ENCODE assay signal across 7 mouse cellular contexts in the genomic region with DNA sequence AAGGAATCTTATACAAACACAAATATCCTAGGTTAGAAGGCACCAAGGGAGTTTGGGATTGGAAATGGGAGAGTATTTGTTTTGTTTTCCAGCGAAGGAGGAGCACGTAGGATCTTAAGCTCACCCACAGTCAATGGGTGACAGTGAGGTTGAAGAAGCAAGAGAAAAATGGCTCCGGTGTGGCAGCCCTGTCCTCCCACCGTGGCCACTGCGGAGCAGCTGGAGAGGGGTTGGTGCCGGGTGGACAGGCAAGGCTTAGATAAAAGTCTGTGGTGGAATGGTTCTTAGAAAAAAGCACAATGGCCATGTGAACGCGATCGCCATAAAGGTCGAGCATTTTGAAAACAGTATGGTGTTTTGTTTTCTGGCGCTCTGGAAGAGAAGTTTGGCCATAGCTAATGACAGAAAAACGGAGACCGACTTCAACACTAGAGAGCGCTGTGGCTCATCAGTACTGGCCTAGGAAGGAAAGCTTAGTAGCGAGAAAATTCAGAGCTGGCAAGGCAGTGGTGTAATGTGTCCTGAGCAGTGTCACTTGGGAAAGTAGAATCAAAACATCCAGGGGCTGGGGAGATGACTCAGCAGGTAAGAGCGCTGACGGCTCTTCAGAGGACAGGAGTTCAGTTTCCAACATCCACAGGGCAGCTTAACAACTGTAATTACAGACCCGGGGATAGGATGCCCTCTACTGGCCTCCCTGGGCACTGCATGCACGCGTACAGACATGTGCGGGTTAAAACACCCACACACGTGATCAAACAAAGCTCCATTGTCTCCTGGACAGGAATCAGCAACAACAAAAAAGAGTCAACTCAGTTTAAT. TPM values are rescaled to one million over a fixed set of nuclear protein-coding genes. Genes with fewer than 3 reads are reported as not detected.
DNase-seq lines count a peak whose midpoint lies in the region; ATAC-seq lines count a peak whose summit lies in the region.

No protein-coding gene starts in this region.

- H3K9me3 ChIP-seq in intestine, embryonic 15.5 days = no peaks in the 10 kb centered on the region
- no peaks in the 10 kb centered on the region for H3K9me3 ChIP-seq in midbrain, embryonic 10.5 days (replicated peaks)

- peak overlapping the region; percentile 60 for H3K4me2 ChIP-seq in intestine, embryonic 15.5 days (replicated peaks)

- no peaks in the 10 kb centered on the region for H3K36me3 ChIP-seq in intestine, embryonic 15.5 days
- H3K36me3 ChIP-seq in midbrain, embryonic 10.5 days = no peaks in the 10 kb centered on the region

- H3K4me1 ChIP-seq in intestine, embryonic 15.5 days (replicated peaks) = no peaks in the 10 kb centered on the region
- peaks cover 16% of the 10 kb centered on the region for H3K4me1 ChIP-seq in midbrain, embryonic 10.5 days

- intact Hi-C loops in gastrocnemius, postnatal 36 days (cut with DNase I) = loop anchor here (5.0 kb wide), 2 partner anchors 43 to 353 kb away; no protein-coding TSS in a partner anchor
- intact Hi-C loops in left cerebral cortex, postnatal 25 days (cut with DNase I) = loop anchor here (5.0 to 10.0 kb wide), 3 partner anchors 353 to 1815 kb away; no protein-coding TSS in a partner anchor

- peak; percentile 74 for DNase-seq in adrenal gland, adult 2 months
- DNase-seq in embryo, embryonic 11.5 days (ENCODE audit: low read depth, low spot score) = peak; percentile 70
- peak; percentile 69 to 79 for DNase-seq in gastrocnemius, postnatal 36 days
- DNase-seq in left cerebral cortex, postnatal 25 days (ENCODE audit: low spot score in 2 of 2) = peak; percentile 73
- DNase-seq in midbrain, embryonic 10.5 days (ENCODE audit: low spot score) = peak; percentile 88
- DNase-seq in right cerebral cortex, postnatal 4 days = peak; percentile 75

- no peak overlapping the region for H3K9ac ChIP-seq in intestine, embryonic 15.5 days

- H3K27me3 ChIP-seq in intestine, embryonic 15.5 days (replicated peaks) = no peaks in the 10 kb centered on the region
- no peaks in the 10 kb centered on the region for H3K27me3 ChIP-seq in midbrain, embryonic 10.5 days (ENCODE audit: low read depth, poor library complexity, severe bottlenecking)

- 0 out of 2 replicates have a peak overlapping the region, but pooled peaks have one; percentile 21 for H3K4me3 ChIP-seq in intestine, embryonic 15.5 days (replicated peaks)
- H3K4me3 ChIP-seq in midbrain, embryonic 10.5 days = peak overlapping the region; percentile 45

- no peak overlapping the region for H3K27ac ChIP-seq in intestine, embryonic 15.5 days
- no peak overlapping the region for H3K27ac ChIP-seq in midbrain, embryonic 10.5 days (replicated peaks)

- 21% methylated on average over 22 of the region's 22 CpGs for whole genome bisulfite sequencing in intestine, embryonic 15.5 days
- WGBS in midbrain, embryonic 10.5 days = 20% methylated on average over 22 of the region's 22 CpGs

- peak; percentile 91 for ATAC-seq in intestine, embryonic 15.5 days

RNA-seq across cellular contexts. Expression of a gene that starts 14.8 kb away (rescaled TPM):
- total RNA-seq in adrenal gland, adult 2 months (2021) = under 1 TPM in 1 of 2 experiments, not detected in 1; 0.45 TPM
- polyA plus RNA-seq in adrenal gland, adult 2 months (2012; rRNA removed) = not detected in 2 replicates
- not detected for total RNA-seq in gastrocnemius, postnatal 36 days (2021)
- polyA plus RNA-seq in intestine, embryonic 15.5 days (2015; fragmentation: Nextera tagmentation; extraction: Ambion mirVana) = 0.30 TPM in 1 of 2 replicates, not detected in the other
- total RNA-seq in left cerebral cortex, postnatal 25 days (2021) = 1 to 10 TPM; 2.1 to 2.3 TPM
- polyA plus RNA-seq in midbrain, embryonic 10.5 days (2016; fragmentation: Nextera tagmentation; extraction: Ambion mirVana) = 0.91 and 0.98 TPM in 2 replicates

RNA-seq across cellular contexts. Expression of a gene that starts 49.6 kb away (rescaled TPM):
- total RNA-seq in adrenal gland, adult 2 months (2021) = 10 to 100 TPM; 11.4 to 15.6 TPM
- polyA plus RNA-seq in adrenal gland, adult 2 months (2012; rRNA removed) = 84.0 and 88.3 TPM in 2 replicates
- total RNA-seq in gastrocnemius, postnatal 36 days (2021) = 1 to 10 TPM; 7.8 to 9.0 TPM
- 49.9 and 51.1 TPM in 2 replicates for polyA plus RNA-seq in intestine, embryonic 15.5 days (2015; fragmentation: Nextera tagmentation; extraction: Ambion mirVana)
- 10 to 100 TPM; 11.7 to 12.9 TPM for total RNA-seq in left cerebral cortex, postnatal 25 days (2021)
- polyA plus RNA-seq in midbrain, embryonic 10.5 days (2016; fragmentation: Nextera tagmentation; extraction: Ambion mirVana) = 60.8 and 75.9 TPM in 2 replicates
